Mouse (Mus musculus) thymus, adult 2 months (tissue): Measurements from ENCODE around the gene H3f3b.

Experiments used
- CTCF ChIP-seq: fragments of 200-500 bp; IDR thresholded peaks from 2 replicates; pipeline ENCODE4 v1.5.1; 2012; ENCODE audit warnings: mild to moderate bottlenecking, control low read depth, low read length, moderate library complexity, borderline replicate concordance; ENCODE audit not compliant: control insufficient read depth, poor library complexity, insufficient read depth; ENCODE audit errors: extremely low read depth
- POLR2A ChIP-seq: fragments of 200-500 bp; IDR thresholded peaks from 2 replicates; pipeline ENCODE4 v1.6.1; 2012; ENCODE audit warnings: mild to moderate bottlenecking, low read length, control low read depth, moderate library complexity; ENCODE audit not compliant: control insufficient read depth, poor library complexity, insufficient read depth; ENCODE audit errors: extremely low read depth

GRCm38 (mm10) chr11:116011529-116012261, 16.1 kb downstream of the H3f3b start:
- TF ChIP-seq CTCF (no peak), POLR2A (no peak)
